Mouse (Mus musculus): ENCODE results near the gene Vmn1r151. TPM values are rescaled to one million over a fixed set of nuclear protein-coding genes. Genes with fewer than 3 reads are reported as not detected.

Vmn1r151 gene
- polyA plus RNA-seq (2017; shearing (Covaris generic)), result not detected

DNA sequence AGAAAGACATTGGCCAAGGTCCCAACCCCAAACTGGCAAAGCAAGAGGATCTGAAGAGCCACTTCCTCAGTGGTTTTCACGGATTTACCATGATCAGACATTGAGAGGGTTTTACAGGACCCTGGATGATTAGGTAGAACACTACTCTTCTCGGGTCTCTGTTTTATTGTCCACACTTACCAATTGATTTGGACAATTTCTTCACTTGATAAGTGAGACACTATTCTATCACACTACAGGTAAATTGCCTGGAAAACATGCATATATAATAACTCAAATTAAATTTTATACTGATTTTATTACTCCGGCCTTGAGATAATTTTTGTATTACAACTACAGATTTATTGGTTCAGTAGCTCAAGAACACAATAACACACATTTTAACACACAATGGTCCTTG, at the start of gene Vmn1r151:
TSS of gene Vmn1r151 (minus strand) at position 101 of the 400 bp plus-strand sequence.

DNA sequence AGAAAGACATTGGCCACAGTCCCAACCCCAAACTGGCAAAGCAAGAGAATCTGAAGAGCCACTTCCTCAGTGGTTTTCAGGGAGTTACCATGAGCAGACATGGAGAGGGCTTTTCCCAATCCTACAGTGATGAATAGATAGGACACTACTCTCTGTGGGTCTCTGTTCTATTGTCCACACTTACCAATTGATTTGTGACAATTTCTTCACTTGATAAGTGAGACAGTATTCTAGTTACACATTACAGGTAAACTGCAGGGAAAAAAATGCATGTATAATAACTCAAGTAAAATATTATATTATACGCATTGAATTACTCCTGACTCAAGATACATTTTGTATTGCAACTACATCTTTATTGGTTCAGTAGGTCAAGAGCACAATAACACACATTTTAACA, 35.3 kb upstream of the Vmn1r151 start, which contains the start of gene Gm8677:
TSS of gene Gm8677 (minus strand) at position 101 of the 400 bp plus-strand sequence.

DNA sequence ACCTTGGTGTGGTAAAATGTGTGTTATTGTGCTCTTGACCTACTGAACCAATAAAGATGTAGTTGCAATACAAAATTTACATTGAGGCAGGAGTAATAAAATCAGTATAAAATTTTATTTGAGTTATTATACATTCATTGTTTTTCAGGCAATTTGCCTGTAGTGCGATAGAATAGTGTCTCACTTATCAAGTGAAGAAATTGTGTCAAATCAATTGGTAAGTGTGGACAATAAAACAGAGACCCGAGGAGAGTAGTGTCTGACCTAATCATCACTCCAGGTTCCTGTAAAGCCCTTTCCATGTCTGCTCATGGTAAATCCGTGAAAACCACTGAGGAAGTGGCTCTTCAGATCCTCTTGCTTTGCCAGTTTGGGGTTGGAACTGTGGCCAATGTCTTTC, 23.2 kb upstream of the Vmn1r151 start, which contains the start of gene Vmn1r152:
TSS of gene Vmn1r152 (plus strand) at position 301 of the 400 bp plus-strand sequence.

DNA sequence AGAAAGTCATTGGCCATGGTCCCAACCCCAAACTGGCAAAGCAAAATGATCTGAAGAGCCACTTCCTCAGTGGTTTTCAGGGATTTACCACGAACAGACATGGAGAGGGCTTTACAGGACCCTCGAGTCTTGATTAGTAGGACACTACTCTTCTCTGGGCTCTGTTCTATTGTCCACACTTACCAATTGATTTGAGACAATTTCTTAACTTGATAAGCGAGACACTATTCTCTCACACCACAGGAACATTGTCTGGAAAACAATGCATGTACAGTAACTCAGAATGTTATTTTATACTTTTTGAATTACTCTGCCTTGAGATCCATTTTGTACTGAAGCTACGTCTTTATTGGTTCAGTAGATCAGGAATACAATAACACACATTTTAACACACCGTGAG, 35.5 kb downstream of the Vmn1r151 start, which contains the start of gene Gm10665:
TSS of gene Gm10665 (minus strand) at position 101 of the 400 bp plus-strand sequence.

Other genes starting within 250 kb of the Vmn1r151 start
- gene Gm4187, start 170.0 kb downstream of the Vmn1r151 start, polyA plus RNA-seq (2017; shearing (Covaris generic)), result not detected
- not detected for gene Gm8660, start 128.6 kb downstream of the Vmn1r151 start, polyA plus RNA-seq (2017; shearing (Covaris generic))
- gene Vmn1r148, start 86.1 kb downstream of the Vmn1r151 start, polyA plus RNA-seq (2017; shearing (Covaris generic)), result not detected
- gene Vmn1r149, start 61.4 kb downstream of the Vmn1r151 start, polyA plus RNA-seq (2017; shearing (Covaris generic)), result not detected
- 1.2 TPM for gene Gm10665, start 35.6 kb downstream of the Vmn1r151 start, polyA plus RNA-seq (2017; shearing (Covaris generic))
- gene Vmn1r152, start 23.3 kb upstream of the Vmn1r151 start, polyA plus RNA-seq (2017; shearing (Covaris generic)), result 0.89 TPM
- not detected for gene Gm8677, start 35.2 kb upstream of the Vmn1r151 start, polyA plus RNA-seq (2017; shearing (Covaris generic))
- not detected for gene Gm4201, start 65.7 kb upstream of the Vmn1r151 start, polyA plus RNA-seq (2017; shearing (Covaris generic))
- gene Gm4565, start 88.4 kb upstream of the Vmn1r151 start, polyA plus RNA-seq (2017; shearing (Covaris generic)), result 0.65 TPM
- gene Vmn1r155, start 158.3 kb upstream of the Vmn1r151 start, polyA plus RNA-seq (2017; shearing (Covaris generic)), result 1.1 TPM
- gene Gm8693, start 192.6 kb upstream of the Vmn1r151 start, polyA plus RNA-seq (2017; shearing (Covaris generic)), result not detected
- not detected for gene Gm4567, start 220.0 kb upstream of the Vmn1r151 start, polyA plus RNA-seq (2017; shearing (Covaris generic))